Mouse (Mus musculus) kidney, adult 2 months (tissue): ENCODE results near the gene Bst2.

Experiments
- CTCF ChIP-seq: fragments of 200-500 bp; conservative IDR thresholded peaks from 2 replicates; pipeline ENCODE4 v1.5.1; 2011; ENCODE audit warnings: low read depth, mild to moderate bottlenecking, control low read depth, low read length, moderate library complexity, mixed read lengths; ENCODE audit not compliant: insufficient read depth, insufficient read length
- POLR2A ChIP-seq: fragments of 200-500 bp; IDR thresholded peaks from one replicate; pipeline ENCODE4 v1.6.1; 2011; ENCODE audit warnings: low read depth, low read length, control low read depth

GRCm38 (mm10) chr8:71563992-71564391 is 26.7 kb upstream of the Bst2 start:
- TF ChIP-seq CTCF (no peak; the same call in 1 of the 2 replicates), POLR2A (no peak)
